Mouse (Mus musculus): Measurements from ENCODE around the gene Pdia6. TPM values are rescaled to one million over a fixed set of nuclear protein-coding genes. Genes with fewer than 3 reads are reported as not detected.

Pdia6 gene
- polyA plus RNA-seq, 1 experiment from 2014 or later = 501 TPM

GRCm38 (mm10) chr12:17271272-17271671 is 4.9 kb downstream of the Pdia6 start:
- H3K27me3 ChIP-seq (ENCODE audit: insufficient read depth, poor library complexity, severe bottlenecking) = no peaks in the 10 kb centered on the region
- H3K4me3 ChIP-seq = no peak overlapping the region
- 80% methylated on average over 1 of the region's 1 CpGs for WGBS
- peaks cover 24% of the 10 kb centered on the region for H3K4me1 ChIP-seq (replicated peaks)
- no peak for DNase-seq (ENCODE audit: low spot score)
- no peak overlapping the region for H3K27ac ChIP-seq
- H3K36me3 ChIP-seq = peaks cover 81% of the 10 kb centered on the region
- no peaks in the 10 kb centered on the region for H3K9me3 ChIP-seq

DNA sequence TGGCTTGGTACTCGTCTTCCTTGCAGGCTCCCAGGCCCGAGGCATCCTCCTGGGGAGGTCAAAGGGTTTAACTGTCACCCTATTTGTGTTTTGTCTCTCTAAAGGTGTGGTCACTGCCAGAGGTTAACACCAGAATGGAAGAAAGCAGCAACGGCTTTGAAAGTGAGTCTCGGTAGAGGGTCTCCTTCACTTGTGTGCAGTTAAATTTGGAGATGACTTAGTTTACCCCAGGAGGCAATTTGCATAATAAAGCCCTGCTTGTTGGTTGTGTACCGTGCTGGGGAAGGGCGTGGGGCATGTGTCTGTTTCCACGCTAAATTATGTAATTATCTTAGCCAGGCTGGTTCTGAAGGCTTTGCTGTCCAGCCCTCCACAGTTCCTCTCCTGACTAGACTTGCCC is 7.5 kb downstream of the Pdia6 start:
- WGBS = 71% methylated on average over 7 of the region's 7 CpGs
- no peak overlapping the region for H3K4me3 ChIP-seq
- peaks cover 98% of the 10 kb centered on the region for H3K36me3 ChIP-seq

DNA sequence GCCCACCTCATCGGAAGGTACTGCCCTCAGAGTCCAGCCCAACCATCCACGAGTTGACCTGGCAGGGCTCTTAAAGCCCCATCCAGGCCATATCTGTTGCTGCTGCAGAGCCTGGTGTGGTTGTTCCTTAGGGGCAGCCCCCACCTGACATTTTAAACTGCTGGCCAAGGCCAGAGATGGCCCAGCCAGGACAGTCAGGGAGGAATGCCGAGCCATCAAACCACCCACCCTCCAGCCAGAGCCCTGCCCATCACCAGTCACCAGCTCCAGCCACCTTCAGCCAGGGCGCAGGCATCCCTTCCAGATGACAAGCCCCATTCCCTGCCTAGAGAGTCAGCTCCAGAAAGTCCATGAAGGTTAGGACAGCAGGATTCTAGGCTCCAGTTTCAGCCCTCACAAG is 22.2 kb downstream of the Pdia6 start:
- H3K36me3 ChIP-seq = peaks cover 36% of the 10 kb centered on the region
- H3K9me3 ChIP-seq = no peaks in the 10 kb centered on the region
- WGBS = 77% methylated on average over 4 of the region's 4 CpGs
- H3K4me1 ChIP-seq (replicated peaks) = no peaks in the 10 kb centered on the region
- H3K4me3 ChIP-seq = no peak overlapping the region
- DNase-seq (ENCODE audit: low spot score) = no peak
- H3K27ac ChIP-seq = no peak overlapping the region
- H3K27me3 ChIP-seq (ENCODE audit: insufficient read depth, poor library complexity, severe bottlenecking) = no peaks in the 10 kb centered on the region

More for the DNA sequence above, 7.5 kb downstream of the Pdia6 start:
- DNase-seq (ENCODE audit: low spot score) = no peak
- Histone ChIP-seq H3K27me3 (ENCODE audit: insufficient read depth, poor library complexity, severe bottlenecking) (no peaks in the 10 kb centered on the region), H3K9me3 (no peaks in the 10 kb centered on the region), H3K27ac (no peak overlapping the region), H3K4me1 (replicated peaks) (peaks cover 7% of the 10 kb centered on the region)

- Histone ChIP-seq H3K27me3 (ENCODE audit: insufficient read depth, poor library complexity, severe bottlenecking) (no peaks in the 10 kb centered on the region), H3K27ac (no peak overlapping the region), H3K4me1 (replicated peaks) (no peaks in the 10 kb centered on the region), H3K36me3 (peaks cover 30% of the 10 kb centered on the region), H3K4me3 (no peak overlapping the region), H3K9me3 (no peaks in the 10 kb centered on the region)
- DNase-seq (ENCODE audit: low spot score) = no peak
- 79% methylated on average over 2 of the region's 2 CpGs for WGBS
These were observed 22.7 kb downstream of the Pdia6 start for GRCm38 (mm10) chr12:17289060-17289459.

- H3K27ac ChIP-seq = no peak overlapping the region
- peaks cover 22% of the 10 kb centered on the region for H3K36me3 ChIP-seq
- no peak overlapping the region for H3K4me3 ChIP-seq
- WGBS = 89% methylated on average over 2 of the region's 2 CpGs
- no peaks in the 10 kb centered on the region for H3K9me3 ChIP-seq
- H3K4me1 ChIP-seq (replicated peaks) = no peaks in the 10 kb centered on the region
- DNase-seq (ENCODE audit: low spot score) = no peak
- no peaks in the 10 kb centered on the region for H3K27me3 ChIP-seq (ENCODE audit: insufficient read depth, poor library complexity, severe bottlenecking)
These were observed 23.6 kb downstream of the Pdia6 start for GRCm38 (mm10) chr12:17289913-17290312.

GRCm38 (mm10) chr12:17290569-17290968 is 24.2 kb downstream of the Pdia6 start:
- Histone ChIP-seq H3K4me3 (no peak overlapping the region), H3K4me1 (replicated peaks) (no peaks in the 10 kb centered on the region), H3K27me3 (ENCODE audit: insufficient read depth, poor library complexity, severe bottlenecking) (no peaks in the 10 kb centered on the region), H3K36me3 (peaks cover 15% of the 10 kb centered on the region), H3K27ac (no peak overlapping the region), H3K9me3 (no peaks in the 10 kb centered on the region)
- DNase-seq (ENCODE audit: low spot score) = no peak
- 73% methylated on average over 4 of the region's 4 CpGs for WGBS

- DNase-seq (ENCODE audit: low spot score) = no peak
- no peaks in the 10 kb centered on the region for H3K27me3 ChIP-seq (ENCODE audit: insufficient read depth, poor library complexity, severe bottlenecking)
- WGBS = 83% methylated on average over 2 of the region's 2 CpGs
- H3K36me3 ChIP-seq = no peaks in the 10 kb centered on the region
- no peaks in the 10 kb centered on the region for H3K4me1 ChIP-seq (replicated peaks)
- H3K27ac ChIP-seq = no peak overlapping the region
- no peaks in the 10 kb centered on the region for H3K9me3 ChIP-seq
- no peak overlapping the region for H3K4me3 ChIP-seq
These were observed 30.6 kb downstream of the Pdia6 start for GRCm38 (mm10) chr12:17296899-17297298.

DNA sequence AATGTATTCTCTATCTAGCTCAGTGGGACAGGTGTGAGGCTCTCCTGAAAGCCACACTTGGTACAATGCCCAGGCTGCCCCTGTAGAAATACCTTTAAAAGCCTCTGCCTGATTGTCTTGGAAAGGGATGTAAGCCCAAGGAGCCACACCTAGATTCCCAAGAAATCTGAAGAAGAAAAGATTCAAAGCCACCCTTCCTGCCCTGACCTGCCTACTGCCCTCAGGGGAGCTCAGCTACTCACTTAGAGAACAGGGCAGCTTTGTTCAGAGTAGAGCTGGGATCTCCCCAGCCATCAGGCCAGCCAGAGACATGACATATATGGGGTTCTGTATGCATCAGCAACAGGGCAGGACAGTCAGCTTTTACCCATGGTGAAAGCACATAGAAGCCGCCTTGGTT is 33.6 kb downstream of the Pdia6 start:
- H3K27me3 ChIP-seq (ENCODE audit: insufficient read depth, poor library complexity, severe bottlenecking) = no peaks in the 10 kb centered on the region
- 90% methylated on average over 1 of the region's 1 CpGs for WGBS
- H3K4me1 ChIP-seq (replicated peaks) = no peaks in the 10 kb centered on the region
- no peak overlapping the region for H3K27ac ChIP-seq
- no peak overlapping the region for H3K4me3 ChIP-seq
- no peak for DNase-seq (ENCODE audit: low spot score)
- H3K9me3 ChIP-seq = no peaks in the 10 kb centered on the region
- H3K36me3 ChIP-seq = no peaks in the 10 kb centered on the region

DNA sequence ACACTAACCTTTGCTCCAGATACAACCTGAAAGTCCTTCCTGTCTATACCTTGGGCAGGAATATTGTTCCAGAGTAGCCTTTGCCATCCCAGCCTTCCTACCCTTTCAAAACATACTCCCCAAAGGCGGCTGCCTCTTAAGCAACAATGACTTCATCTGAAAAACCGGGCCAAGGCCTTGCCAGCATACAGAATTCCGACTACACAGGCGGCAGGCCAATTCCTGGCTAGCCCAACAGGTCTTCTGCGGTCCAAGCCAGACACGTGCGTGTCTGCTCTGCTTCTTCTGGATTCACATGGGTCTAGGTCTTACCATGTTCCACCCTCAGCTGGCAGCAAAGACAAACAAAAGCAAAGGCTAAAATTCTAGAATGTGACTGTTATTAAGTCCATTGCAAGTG is 39.1 kb downstream of the Pdia6 start:
- Histone ChIP-seq H3K9me3 (no peaks in the 10 kb centered on the region), H3K27me3 (ENCODE audit: insufficient read depth, poor library complexity, severe bottlenecking) (no peaks in the 10 kb centered on the region), H3K4me3 (no peak overlapping the region), H3K4me1 (replicated peaks) (no peaks in the 10 kb centered on the region), H3K27ac (no peak overlapping the region), H3K36me3 (no peaks in the 10 kb centered on the region)
- no peak for DNase-seq (ENCODE audit: low spot score)
- 92% methylated on average over 7 of the region's 7 CpGs for WGBS

DNA sequence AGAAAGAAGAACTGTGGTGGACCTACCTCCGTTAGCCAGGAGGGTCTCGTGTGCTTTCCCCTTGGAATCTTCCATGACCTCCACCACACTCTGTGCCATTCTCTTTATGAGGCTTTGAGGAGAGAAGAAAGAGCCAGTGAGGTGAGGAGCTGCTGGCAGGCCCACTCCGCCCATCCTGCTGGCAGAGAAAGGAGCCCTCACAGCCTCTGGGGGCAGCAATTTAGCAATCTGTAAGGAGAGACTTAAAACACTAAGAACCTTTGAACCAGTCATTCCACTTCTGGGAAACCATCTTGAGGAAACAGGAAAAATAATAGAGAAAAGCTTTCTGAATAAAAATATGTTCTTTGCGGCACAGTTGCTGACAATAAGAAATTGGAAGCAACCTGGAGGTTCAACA is 41.9 kb downstream of the Pdia6 start:
- Histone ChIP-seq H3K27me3 (ENCODE audit: insufficient read depth, poor library complexity, severe bottlenecking) (no peaks in the 10 kb centered on the region), H3K4me3 (no peak overlapping the region), H3K36me3 (no peaks in the 10 kb centered on the region), H3K27ac (no peak overlapping the region), H3K9me3 (no peaks in the 10 kb centered on the region), H3K4me1 (replicated peaks) (peaks cover 3% of the 10 kb centered on the region; the same call in 1 of the 2 replicates)
- no peak for DNase-seq (ENCODE audit: low spot score)
- WGBS = 47% methylated on average over 4 of the region's 4 CpGs

GRCm38 (mm10) chr12:17310852-17311839 is 44.8 kb downstream of the Pdia6 start:
- Histone ChIP-seq H3K9me3 (no peaks in the 10 kb centered on the region), H3K27me3 (ENCODE audit: insufficient read depth, poor library complexity, severe bottlenecking) (no peaks in the 10 kb centered on the region), H3K4me3 (no peak overlapping the region), H3K27ac (no peak overlapping the region), H3K4me1 (replicated peaks) (peaks cover 5% of the 10 kb centered on the region; the same call in 1 of the 2 replicates), H3K36me3 (no peaks in the 10 kb centered on the region)
- 63% methylated on average over 16 of the region's 16 CpGs for WGBS
- DNase-seq (ENCODE audit: low spot score) = no peak

DNA sequence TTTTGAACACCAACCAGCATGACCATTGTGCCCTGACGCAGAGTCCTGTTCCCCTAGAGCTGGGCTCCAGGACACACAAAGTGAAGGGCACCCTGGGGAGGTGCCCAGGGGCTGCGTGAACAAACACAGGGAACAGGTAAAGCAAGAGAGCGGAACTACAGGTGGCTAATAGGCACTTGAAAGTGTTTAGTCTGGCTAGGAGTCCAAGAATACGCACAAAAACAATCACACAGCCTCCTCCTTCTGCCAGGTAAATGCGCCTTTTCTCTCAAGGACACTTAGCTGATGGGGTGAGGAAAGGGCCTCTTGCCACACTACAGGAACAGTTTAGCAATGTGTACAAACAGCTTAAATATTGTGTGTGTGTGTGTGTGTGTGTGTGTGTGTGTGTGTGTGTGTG is 49.8 kb downstream of the Pdia6 start:
- H3K4me3 ChIP-seq = no peak overlapping the region
- no peaks in the 10 kb centered on the region for H3K27me3 ChIP-seq (ENCODE audit: insufficient read depth, poor library complexity, severe bottlenecking)
- 90% methylated on average over 5 of the region's 5 CpGs for WGBS

GRCm38 (mm10) chr12:17317970-17318369 is 51.6 kb downstream of the Pdia6 start:
- H3K27ac ChIP-seq = no peak overlapping the region
- no peaks in the 10 kb centered on the region for H3K9me3 ChIP-seq
- no peak for DNase-seq (ENCODE audit: low spot score)
- 70% methylated on average over 4 of the region's 4 CpGs for WGBS
- no peak overlapping the region for H3K4me3 ChIP-seq
- H3K27me3 ChIP-seq (ENCODE audit: insufficient read depth, poor library complexity, severe bottlenecking) = peaks cover 13% of the 10 kb centered on the region
- 0 out of 2 replicates have a peak, but pooled peaks cover 2% of the 10 kb centered on the region for H3K4me1 ChIP-seq (replicated peaks)
- H3K36me3 ChIP-seq = no peaks in the 10 kb centered on the region

More for the DNA sequence above, 49.8 kb downstream of the Pdia6 start:
- H3K27ac ChIP-seq = no peak overlapping the region
- DNase-seq (ENCODE audit: low spot score) = no peak
- no peaks in the 10 kb centered on the region for H3K9me3 ChIP-seq
- H3K36me3 ChIP-seq = no peaks in the 10 kb centered on the region
- H3K4me1 ChIP-seq (replicated peaks) = peaks cover 5% of the 10 kb centered on the region; the same call in 1 of the 2 replicates
